Mouse (Mus musculus): ENCODE data around the gene Foxo6.

Gene Foxo6

GRCm38 (mm10) chr4:120287290-120288111, at the start of gene Foxo6:
Foxo6 (minus strand) TSS chr4:120287349.
- DNase-seq (ENCODE audit: low spot score in 2 of 2) = peak; percentile 78 to 89

DNA sequence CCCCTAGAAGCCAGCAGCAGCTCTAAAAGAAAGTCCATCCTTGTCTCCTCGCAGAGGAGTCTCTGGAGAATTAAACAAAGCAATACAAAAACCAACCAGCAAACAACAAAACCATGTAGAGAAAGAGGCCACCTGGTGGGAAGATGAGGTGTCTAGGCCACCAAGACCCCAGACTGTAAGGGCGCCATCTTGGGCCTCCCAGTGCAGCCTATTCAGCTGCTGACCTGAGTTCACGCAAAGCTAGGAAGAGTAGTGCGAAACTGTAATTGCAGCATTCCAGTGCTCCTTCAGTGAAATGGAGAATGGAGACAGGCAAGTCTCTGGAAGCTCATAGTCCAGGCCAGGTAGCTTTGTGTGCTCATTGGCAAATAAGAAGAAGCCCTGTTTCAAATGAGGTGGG, 47.2 kb upstream of the Foxo6 start:
- DNase-seq (ENCODE audit: low spot score in 2 of 2) = no peak

- no peak for DNase-seq (ENCODE audit: low spot score in 2 of 2)
These were observed 45.8 kb upstream of the Foxo6 start for GRCm38 (mm10) chr4:120332934-120333421.

- no peak for DNase-seq (ENCODE audit: low spot score in 2 of 2)
These were observed 45.3 kb upstream of the Foxo6 start for GRCm38 (mm10) chr4:120332405-120332933.

- no peak for DNase-seq (ENCODE audit: low spot score in 2 of 2)
These were observed 44.8 kb upstream of the Foxo6 start for GRCm38 (mm10) chr4:120331992-120332391.

DNA sequence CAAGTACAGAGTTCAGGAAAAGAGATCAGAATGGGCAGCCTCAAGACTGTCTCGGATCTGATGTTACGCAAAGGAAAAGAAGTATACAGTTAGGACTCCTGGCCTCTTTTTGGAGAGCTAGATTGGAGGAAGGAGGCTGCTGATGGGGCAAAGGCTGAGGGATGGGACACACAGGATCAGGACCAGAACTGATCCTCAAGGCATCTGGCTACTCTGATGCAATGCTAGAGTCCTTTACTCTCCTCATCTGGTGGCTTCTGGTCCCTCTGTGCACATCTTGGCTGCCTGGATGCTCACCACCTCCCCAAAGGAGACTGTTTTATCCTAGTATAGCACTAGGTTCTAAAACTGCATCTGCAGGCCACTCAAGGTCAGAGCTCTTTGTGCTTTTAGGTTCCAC, 44.4 kb upstream of the Foxo6 start:
- DNase-seq (ENCODE audit: low spot score in 2 of 2) = no peak

GRCm38 (mm10) chr4:120325748-120326147, 38.6 kb upstream of the Foxo6 start:
- no peak for DNase-seq (ENCODE audit: low spot score in 2 of 2)

GRCm38 (mm10) chr4:120325051-120325450, 37.9 kb upstream of the Foxo6 start:
- no peak for DNase-seq (ENCODE audit: low spot score in 2 of 2)

DNA sequence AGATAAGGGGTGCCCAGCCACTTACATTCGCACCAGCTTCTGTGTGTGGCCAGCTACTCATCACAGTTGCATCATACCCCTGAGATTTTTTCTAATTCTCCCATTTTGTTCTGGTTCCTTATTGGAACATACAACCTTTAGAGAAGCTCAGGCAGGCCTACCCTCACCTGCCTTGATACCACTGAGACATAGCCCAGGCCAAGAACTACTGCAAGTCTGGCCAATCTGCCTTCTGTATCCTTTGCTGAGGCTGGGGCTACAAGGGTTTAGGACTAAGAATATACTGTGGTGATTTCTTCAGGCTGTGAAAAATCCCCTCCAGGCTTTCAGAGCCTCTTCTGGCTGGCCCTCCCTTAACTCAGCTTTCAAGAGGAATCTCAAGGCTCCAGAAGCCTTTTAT, 36.7 kb upstream of the Foxo6 start:
- DNase-seq (ENCODE audit: low spot score in 2 of 2) = no peak

DNA sequence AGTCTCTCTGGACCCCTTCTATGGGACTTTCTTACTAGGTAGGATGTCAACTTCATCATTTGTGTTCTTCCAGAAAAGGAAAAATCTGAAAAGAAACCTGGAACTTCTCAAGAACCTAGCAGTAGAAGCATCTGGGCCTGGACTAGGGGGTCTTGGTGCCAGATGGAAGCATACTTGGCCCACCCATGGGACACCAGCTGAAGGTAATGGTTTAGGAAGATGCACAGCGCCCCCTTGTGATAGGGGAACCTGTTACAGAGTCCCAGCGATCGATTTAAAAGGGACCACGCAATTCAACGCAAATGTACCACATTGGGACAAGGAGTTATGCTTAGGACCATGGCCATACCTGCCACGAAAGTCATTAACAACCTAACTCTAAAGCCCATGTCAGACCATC, 36.0 kb upstream of the Foxo6 start:
- no peak for DNase-seq (ENCODE audit: low spot score in 2 of 2)

- no peak for DNase-seq (ENCODE audit: low spot score in 2 of 2)
These were observed 30.4 kb upstream of the Foxo6 start for GRCm38 (mm10) chr4:120317541-120317940.

GRCm38 (mm10) chr4:120316716-120317115, 29.6 kb upstream of the Foxo6 start:
- DNase-seq (ENCODE audit: low spot score in 2 of 2) = no peak

GRCm38 (mm10) chr4:120314571-120314970, 27.4 kb upstream of the Foxo6 start:
- DNase-seq (ENCODE audit: low spot score in 2 of 2) = no peak

GRCm38 (mm10) chr4:120313309-120313708, 26.2 kb upstream of the Foxo6 start:
- DNase-seq (ENCODE audit: low spot score in 2 of 2) = no peak

DNA sequence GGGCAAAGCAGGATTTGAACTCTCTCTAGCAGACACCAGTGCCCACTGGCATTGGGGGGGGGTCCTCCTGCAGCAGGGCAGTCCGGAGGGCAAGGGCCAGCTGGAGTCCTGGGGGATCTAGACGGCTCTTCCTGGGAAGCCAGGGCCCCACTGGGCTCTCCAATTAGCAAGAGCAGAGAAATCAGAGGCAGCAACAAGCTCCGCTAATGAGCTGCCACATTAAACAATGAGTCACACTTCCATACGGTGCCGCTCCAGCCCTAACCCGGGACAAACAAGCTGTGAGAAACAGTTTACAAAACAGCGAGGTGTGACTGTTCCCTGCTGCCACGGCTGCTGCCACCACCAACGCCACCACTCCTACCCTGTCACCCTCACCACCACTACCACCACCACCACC, 17.4 kb upstream of the Foxo6 start:
- DNase-seq (ENCODE audit: low spot score in 2 of 2) = no peak

- DNase-seq (ENCODE audit: low spot score in 2 of 2) = no peak
These were observed 12.1 kb upstream of the Foxo6 start for GRCm38 (mm10) chr4:120299287-120299686.

DNA sequence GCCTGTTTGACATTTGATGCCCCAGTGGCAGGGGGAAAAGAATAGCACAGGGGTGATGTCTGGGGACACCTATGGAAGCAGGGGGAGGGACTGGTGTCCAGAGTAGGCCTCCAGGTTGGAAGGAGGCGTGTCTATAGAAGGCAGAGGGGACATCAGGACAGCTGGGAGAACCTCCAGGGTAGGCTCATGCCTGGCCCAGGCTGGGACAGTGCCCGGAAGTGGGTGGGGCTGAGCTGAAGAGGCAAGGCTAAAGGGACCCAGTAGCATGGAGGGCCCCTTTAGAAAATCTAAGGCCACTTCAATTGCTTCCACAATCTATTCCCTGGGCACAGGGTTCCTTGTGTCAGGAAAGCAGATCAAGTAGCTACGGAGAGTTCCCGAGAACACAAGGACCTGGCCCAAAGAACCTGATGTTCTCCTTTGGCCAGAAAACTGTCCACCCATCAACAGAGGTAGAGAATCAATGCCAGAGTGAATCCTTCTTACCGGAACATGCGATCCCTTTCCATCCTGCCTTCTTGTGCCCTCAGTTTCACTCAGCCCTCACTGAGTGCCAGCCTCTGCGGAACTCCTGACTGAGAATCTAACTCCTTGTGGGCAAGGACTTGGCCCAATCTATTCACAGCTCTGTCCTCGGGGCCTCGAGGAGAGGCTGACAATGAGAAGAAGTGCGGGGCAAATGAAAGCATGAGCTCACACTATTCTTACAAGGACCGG, 4.1 kb upstream of the Foxo6 start:
- DNase-seq (ENCODE audit: low spot score in 2 of 2) = no peak

- DNase-seq (ENCODE audit: low spot score in 2 of 2) = no peak
These were observed 3.3 kb upstream of the Foxo6 start for GRCm38 (mm10) chr4:120290486-120290885.

DNA sequence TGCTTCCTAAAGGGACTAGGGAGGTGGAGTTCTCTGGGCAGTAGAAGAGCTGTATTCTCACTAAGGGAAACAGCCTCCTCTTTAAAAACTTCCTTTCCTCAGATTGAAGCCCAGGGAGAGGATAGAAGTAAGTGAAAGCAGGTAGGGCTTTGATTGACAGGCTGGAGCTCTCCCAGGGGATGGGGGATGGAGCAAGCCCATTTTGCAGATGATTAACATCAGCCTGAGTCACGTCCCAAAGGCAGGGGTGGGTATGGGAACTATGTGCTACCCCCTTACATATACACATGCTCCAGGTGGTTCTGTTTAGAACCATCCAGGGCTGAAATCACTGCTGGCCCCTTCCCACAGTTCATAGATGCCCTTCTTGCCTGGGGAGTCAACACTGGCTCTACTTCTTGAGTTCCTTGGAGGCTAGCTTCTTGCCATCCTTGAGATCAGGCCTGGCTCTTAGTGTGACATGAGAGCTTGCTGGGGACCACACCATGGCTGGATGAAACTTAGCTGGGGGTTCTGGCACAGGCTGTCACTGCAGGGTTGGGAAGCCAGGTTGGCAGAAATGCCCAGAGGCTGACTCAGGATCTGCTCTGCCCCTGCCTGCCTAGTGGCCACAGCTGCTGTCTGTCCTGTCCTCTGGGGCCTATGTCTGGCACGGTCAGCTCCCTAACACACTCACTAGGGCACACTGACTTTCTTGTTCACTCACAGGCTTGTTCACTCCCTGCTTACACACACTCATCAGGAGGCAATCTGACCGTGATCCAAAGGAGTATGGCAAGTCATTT, 2.2 kb upstream of the Foxo6 start:
- no peak for DNase-seq (ENCODE audit: low spot score in 2 of 2)

- DNase-seq (ENCODE audit: low spot score in 2 of 2) = no peak
These were observed 348 bp downstream of the Foxo6 start for GRCm38 (mm10) chr4:120286761-120287241.

DNA sequence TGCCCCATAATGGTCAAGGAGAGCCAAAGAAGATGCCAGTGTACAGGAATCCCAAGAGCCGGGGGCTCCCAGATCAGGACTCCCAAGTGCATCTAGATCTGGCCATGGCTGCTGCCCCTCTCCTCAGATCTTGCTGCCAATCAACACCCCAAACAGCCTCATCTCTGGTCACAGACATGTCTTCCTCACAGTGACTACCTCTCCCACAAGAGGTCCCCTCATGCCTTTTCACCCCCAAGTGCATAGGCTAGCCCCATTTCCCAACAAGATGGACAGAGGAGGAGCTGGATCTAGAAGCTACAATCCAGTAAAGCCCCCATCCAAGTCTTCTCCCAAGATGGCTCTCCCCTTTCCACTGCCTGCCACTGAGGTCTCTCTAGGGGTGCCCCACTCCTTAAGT, 1.4 kb downstream of the Foxo6 start:
- DNase-seq (ENCODE audit: low spot score in 2 of 2) = no peak

- no peak for DNase-seq (ENCODE audit: low spot score in 2 of 2)
These were observed 1.9 kb downstream of the Foxo6 start for GRCm38 (mm10) chr4:120285223-120285622.

All from spleen, postnatal 4 days (tissue).